Mouse (Mus musculus) hematopoietic stem cell, adult 5-6 weeks (primary cell): ENCODE measurements around the gene Gm14409. TPM values are rescaled to one million over a fixed set of nuclear protein-coding genes. Genes with fewer than 3 reads are reported as not detected.
"Not testable (repeated sequence)": the region's sequence is repeated elsewhere in the genome, so short reads cannot be mapped to it uniquely, and the experiment has no call there.

Experiments used
- ATAC-seq, 2 experiments: fragments of 125-278 bp in 1 of 2; replicated peaks in 1 of 2; 2 replicates each; pipeline ENCODE4 v1.8.0; 2016 to 2017; ENCODE audit warnings: inconsistent platforms in 2 of 2, mild to moderate bottlenecking in 2 of 2, moderate number of reproducible peaks in 2 of 2, low read depth in 1 of 2, moderate TSS enrichment in 1 of 2; ENCODE audit not compliant: low FRiP score in 2 of 2, poor library complexity in 2 of 2, severe bottlenecking in 2 of 2, insufficient read depth in 1 of 2, low TSS enrichment in 1 of 2
- total RNA-seq: library from RNA; stranded (forward); fragments of 172-1452, 232-1000 nt; gene quantifications from 2 replicates; pipeline ENCODE4 v1.2.3, GENCODE M21; 2017

Gene Gm14409
- total RNA-seq = 0.75 TPM in 1 of 2 replicates, not detected in the other

DNA sequence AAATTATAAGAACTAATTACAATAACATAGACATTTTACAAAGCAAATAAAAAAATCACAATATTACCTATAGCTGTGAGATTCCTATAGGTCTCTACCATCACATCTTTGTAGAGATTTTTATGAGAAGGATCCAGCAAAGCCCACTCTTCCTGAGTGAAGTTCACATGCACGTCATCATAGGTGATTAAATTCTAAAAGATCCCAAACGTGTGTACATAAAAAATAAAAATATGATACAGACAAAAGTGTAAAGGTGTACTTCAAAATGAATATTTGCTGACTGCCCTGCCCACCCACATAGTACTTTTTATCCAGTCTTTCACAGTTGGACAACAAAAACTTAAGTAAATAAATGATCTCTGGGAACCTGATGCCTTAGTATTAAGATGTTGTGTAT is at the start of gene Gm14409:
TSS of gene Gm14409 (minus strand) at position 101 of the 400 bp plus-strand sequence.
- not testable (repeated sequence) for ATAC-seq

- ATAC-seq = not testable (repeated sequence)
Measured at GRCm38 (mm10) chr2:177309627-177310026, 42.8 kb upstream of the Gm14409 start.

DNA sequence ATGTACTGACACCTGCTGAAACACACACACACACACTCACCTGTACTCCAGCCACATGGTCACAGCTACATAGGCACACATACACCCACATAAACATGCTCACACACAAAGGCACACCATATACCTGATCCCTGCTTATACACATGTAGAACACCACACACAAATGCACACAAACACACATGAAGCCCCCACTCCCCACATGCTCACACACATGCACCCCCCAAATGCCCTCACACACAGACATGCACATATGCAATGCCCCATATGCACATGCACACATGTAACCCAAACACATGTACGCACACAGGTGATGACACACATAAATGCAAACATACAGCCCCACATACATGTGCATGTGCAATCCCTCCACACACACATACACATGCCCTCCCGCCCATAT is 38.1 kb upstream of the Gm14409 start:
- ATAC-seq = not testable (repeated sequence)

DNA sequence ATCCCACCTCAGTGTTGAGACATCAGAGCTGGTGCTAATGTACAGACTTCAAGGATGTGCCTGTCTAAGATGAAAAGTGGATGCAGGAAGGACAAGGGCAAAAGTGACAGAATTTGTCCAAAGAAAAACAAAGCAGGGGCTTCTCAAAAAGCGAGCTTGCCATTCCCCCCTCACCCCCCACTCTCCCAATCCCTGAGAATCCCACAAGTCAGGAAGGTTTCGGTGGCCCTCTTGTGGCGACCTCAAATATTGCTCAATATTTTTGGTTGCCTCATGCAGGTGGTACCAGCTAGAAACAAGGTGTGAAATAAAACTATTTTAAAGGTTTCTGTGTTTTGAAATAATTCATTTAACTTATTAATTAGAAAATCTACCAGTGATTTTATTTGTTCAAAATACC is 16.9 kb upstream of the Gm14409 start:
- not testable (repeated sequence) for ATAC-seq

GRCm38 (mm10) chr2:177277754-177278153 is 10.9 kb upstream of the Gm14409 start:
- not testable (repeated sequence) for ATAC-seq

DNA sequence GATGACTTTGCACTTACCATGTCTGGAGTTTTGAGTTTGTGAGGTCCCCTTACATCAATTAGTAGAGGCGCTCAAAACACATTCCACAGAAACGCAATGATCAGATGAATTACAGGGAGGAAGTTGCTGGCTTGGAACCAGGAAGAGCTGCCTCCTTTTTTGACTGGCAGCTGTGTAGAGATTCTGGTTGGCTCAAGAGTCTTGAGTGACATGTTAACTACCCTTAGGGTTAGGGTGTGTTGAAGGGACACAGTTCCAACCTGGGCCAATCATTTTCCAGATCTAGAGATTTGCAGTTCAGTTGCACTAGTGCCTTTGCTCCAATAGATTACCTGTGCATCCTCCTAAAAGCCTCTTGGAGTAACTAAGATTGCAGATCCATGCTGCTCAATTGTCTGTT is 5.4 kb upstream of the Gm14409 start:
- ATAC-seq = not testable (repeated sequence)

- ATAC-seq = not testable (repeated sequence)
Measured at GRCm38 (mm10) chr2:177247449-177247848, 19.4 kb downstream of the Gm14409 start.

GRCm38 (mm10) chr2:177230461-177230860 is 36.4 kb downstream of the Gm14409 start:
- not testable (repeated sequence) for ATAC-seq

Other genes starting within 250 kb of the Gm14409 start
- 0.88 TPM in 1 of 2 replicates, not detected in the other for gene Gm14401, start 192.7 kb downstream of the Gm14409 start, total RNA-seq
- 19.1 and 30.2 TPM in 2 replicates for gene Gm14410, start 60.6 kb downstream of the Gm14409 start, total RNA-seq
- gene Gm14412, start 57.3 kb upstream of the Gm14409 start, total RNA-seq = not detected in 2 replicates
- gene Gm14418, start 131.3 kb upstream of the Gm14409 start, total RNA-seq = 6.7 and 20.5 TPM in 2 replicates
- 14.8 and 21.5 TPM in 2 replicates for gene Zfp970, start 197.7 kb upstream of the Gm14409 start, total RNA-seq
- 5.4 and 13.0 TPM in 2 replicates for gene Gm14403, start 231.2 kb upstream of the Gm14409 start, total RNA-seq